Mouse (Mus musculus) limb, embryonic 14.5 days (tissue): ENCODE data around the gene Clcnkb. TPM values are rescaled to one million over a fixed set of nuclear protein-coding genes. Genes with fewer than 3 reads are reported as not detected.
A peak's percentile ranks its signal among the peaks of the same experiment; 100 is the strongest.

Source experiments
- ATAC-seq: fragments of 200-750 bp; cut with Nextera tagmentation; 2 replicates; pipeline ENCODE4 v1.8.0; 2017; ENCODE audit warnings: low read depth, moderate number of reproducible peaks, moderate TSS enrichment; ENCODE audit not compliant: low FRiP score
- DNase-seq: peaks from one replicate; pipeline ENCODE4 v3.0.0-alpha.2; 2015; ENCODE audit warnings: low spot score
- H3K27ac ChIP-seq: fragments of 300-500 bp; sonication (generic); replicated peaks from 2 replicates; pipeline ENCODE4 v1.5.1; 2014; ENCODE audit warnings: low read depth, mild to moderate bottlenecking, low read length, moderate library complexity, mixed read lengths
- H3K27me3 ChIP-seq: fragments of 300-500 bp; sonication (generic); 2 replicates; pipeline ENCODE4 v1.6.1; 2014; ENCODE audit warnings: low read length, mixed read lengths; ENCODE audit not compliant: control insufficient read depth, insufficient read depth
- H3K36me3 ChIP-seq: fragments of 300-500 bp; sonication (generic); 2 replicates; pipeline ENCODE4 v1.6.1; 2014; ENCODE audit warnings: mild to moderate bottlenecking, low read length, moderate library complexity, mixed read lengths; ENCODE audit not compliant: control insufficient read depth, insufficient read depth
- H3K4me1 ChIP-seq: fragments of 300-500 bp; sonication (generic); 2 replicates; pipeline ENCODE4 v1.6.1; 2014; ENCODE audit warnings: antibody characterized with exemption, low read length, mixed read lengths; ENCODE audit not compliant: control insufficient read depth, insufficient read depth
- H3K4me2 ChIP-seq: fragments of 300-500 bp; sonication (generic); replicated peaks from 2 replicates; pipeline ENCODE4 v1.6.1; 2014; ENCODE audit warnings: low read depth, mild to moderate bottlenecking, low read length, moderate library complexity; ENCODE audit not compliant: severe bottlenecking
- H3K4me3 ChIP-seq: fragments of 300-500 bp; sonication (generic); replicated peaks from 2 replicates; pipeline ENCODE4 v1.5.1; 2014; ENCODE audit warnings: low read length
- H3K9ac ChIP-seq: fragments of 300-500 bp; sonication (generic); 2 replicates; pipeline ENCODE4 v1.6.1; 2014; ENCODE audit warnings: mild to moderate bottlenecking, low read depth, low read length, moderate library complexity; ENCODE audit not compliant: severe bottlenecking
- H3K9me3 ChIP-seq: fragments of 300-500 bp; sonication (generic); 2 replicates; pipeline ENCODE4 v1.6.1; 2016; ENCODE audit warnings: low read length; ENCODE audit not compliant: control insufficient read depth
- POLR2A ChIP-seq: fragments of 200-500 bp; IDR thresholded peaks from 2 replicates; pipeline ENCODE4 v1.8.0; 2012; ENCODE audit warnings: inconsistent platforms, mild to moderate bottlenecking, moderate library complexity, borderline replicate concordance; ENCODE audit not compliant: insufficient read depth, insufficient read length; ENCODE audit errors: extremely low read depth
- WGBS: fragments of 180-500 bp; shearing (Covaris S2); extraction: QIAGEN DNeasy Blood & Tissue Kit; methylation state at CpG from one replicate; pipeline ENCODE4 v1.1.7; 2014; 5-methylcytosine and 5-hydroxymethylcytosine counted together
- polyA plus RNA-seq, 2 experiments: library from polyadenylated mRNA; depleted of rRNA in 1 of 2; stranded (reverse) in 1 of 2; unstranded in 1 of 2; fragments of >200 nt; fragmentation: Nextera tagmentation in 1 of 2; extraction: Ambion mirVana in 1 of 2; gene quantifications; 2 replicates each; pipeline versions ENCODE4 v1.2.1 to v1.2.3; 2012 to 2014

The Clcnkb gene
- polyA plus RNA-seq, 2 experiments = 0.21 TPM; not detected in 1

DNA sequence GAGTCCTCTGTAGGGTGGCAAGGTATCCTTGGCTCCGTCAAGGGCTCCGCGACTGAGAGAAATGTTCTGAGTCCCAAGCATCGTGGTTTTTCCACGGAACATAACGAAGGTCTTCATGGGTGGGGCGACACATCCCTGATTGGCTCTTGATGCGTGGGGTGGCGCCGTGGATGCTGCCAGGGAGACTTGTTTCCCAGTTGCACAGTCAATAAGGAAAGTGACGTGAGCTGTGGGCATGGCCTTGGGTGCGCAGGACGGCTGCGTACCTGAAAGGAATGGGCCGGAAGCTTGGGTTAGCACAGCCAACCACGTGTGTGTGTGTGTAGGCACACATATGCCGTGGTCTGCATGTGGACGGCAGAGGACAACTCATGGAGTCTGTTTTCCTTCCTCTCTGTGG lies 17.4 kb upstream of the Clcnkb start:
- ATAC-seq (no peak), DNase-seq (no peak)
- WGBS = 85% methylated on average over 18 of the region's 18 CpGs
- Histone ChIP-seq H3K4me3 (no peak overlapping the region), H3K4me2 (no peak overlapping the region), H3K36me3 (no peaks in the 10 kb centered on the region), H3K4me1 (no peaks in the 10 kb centered on the region), H3K27me3 (no peaks in the 10 kb centered on the region), H3K9me3 (no peaks in the 10 kb centered on the region), H3K9ac (no peak overlapping the region), H3K27ac (no peak overlapping the region)
- no peak for TF ChIP-seq POLR2A

- TF ChIP-seq POLR2A = no peak
- no peak for DNase-seq
- Histone ChIP-seq H3K4me1 (no peaks in the 10 kb centered on the region), H3K4me3 (no peak overlapping the region), H3K4me2 (no peak overlapping the region), H3K9me3 (no peaks in the 10 kb centered on the region), H3K27me3 (no peaks in the 10 kb centered on the region), H3K36me3 (no peaks in the 10 kb centered on the region), H3K9ac (no peak overlapping the region), H3K27ac (no peak overlapping the region)
- WGBS = 50% methylated on average over 14 of the region's 14 CpGs
- ATAC-seq = no peak
These were observed 16.9 kb upstream of the Clcnkb start for GRCm38 (mm10) chr4:141432666-141433065.

DNA sequence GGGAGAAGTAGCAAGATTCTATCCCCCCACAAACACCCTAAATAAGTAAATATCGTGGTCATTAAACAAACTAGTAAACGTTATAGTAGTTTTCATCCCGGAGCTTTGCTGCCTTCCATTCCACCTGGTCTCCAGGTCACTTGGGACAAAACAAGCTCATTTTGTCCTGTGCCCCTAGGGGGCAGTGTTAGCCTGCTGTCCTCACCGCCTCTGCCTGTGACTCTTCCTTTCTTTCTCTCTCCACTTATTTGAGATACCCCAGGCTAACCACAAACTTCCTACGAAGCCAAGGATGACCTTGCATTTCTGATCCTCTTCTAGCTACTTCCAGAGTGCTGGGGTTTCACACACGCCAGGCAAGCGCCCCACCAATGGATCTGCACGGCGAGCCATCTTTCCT lies 15.2 kb upstream of the Clcnkb start:
- no peak overlapping the region for H3K4me3 ChIP-seq
- no peaks in the 10 kb centered on the region for H3K9me3 ChIP-seq
- DNase-seq = peak; percentile 62
- no peak overlapping the region for H3K4me2 ChIP-seq
- no peaks in the 10 kb centered on the region for H3K36me3 ChIP-seq
- WGBS = 40% methylated on average over 9 of the region's 9 CpGs
- H3K4me1 ChIP-seq = peaks cover 5% of the 10 kb centered on the region; the same call in 1 of the 2 replicates
- no peak overlapping the region for H3K9ac ChIP-seq
- TF ChIP-seq POLR2A = no peak
- H3K27ac ChIP-seq = no peak overlapping the region
- ATAC-seq = no peak
- H3K27me3 ChIP-seq = no peaks in the 10 kb centered on the region

GRCm38 (mm10) chr4:141429847-141430246 lies 14.0 kb upstream of the Clcnkb start:
- Histone ChIP-seq H3K9ac (no peak overlapping the region), H3K27me3 (no peaks in the 10 kb centered on the region), H3K27ac (no peak overlapping the region), H3K4me1 (peaks cover 16% of the 10 kb centered on the region), H3K4me3 (no peak overlapping the region), H3K9me3 (no peaks in the 10 kb centered on the region), H3K4me2 (no peak overlapping the region), H3K36me3 (no peaks in the 10 kb centered on the region)
- no peak for TF ChIP-seq POLR2A
- no peak for DNase-seq
- 60% methylated on average over 9 of the region's 9 CpGs for WGBS
- ATAC-seq = no peak

DNA sequence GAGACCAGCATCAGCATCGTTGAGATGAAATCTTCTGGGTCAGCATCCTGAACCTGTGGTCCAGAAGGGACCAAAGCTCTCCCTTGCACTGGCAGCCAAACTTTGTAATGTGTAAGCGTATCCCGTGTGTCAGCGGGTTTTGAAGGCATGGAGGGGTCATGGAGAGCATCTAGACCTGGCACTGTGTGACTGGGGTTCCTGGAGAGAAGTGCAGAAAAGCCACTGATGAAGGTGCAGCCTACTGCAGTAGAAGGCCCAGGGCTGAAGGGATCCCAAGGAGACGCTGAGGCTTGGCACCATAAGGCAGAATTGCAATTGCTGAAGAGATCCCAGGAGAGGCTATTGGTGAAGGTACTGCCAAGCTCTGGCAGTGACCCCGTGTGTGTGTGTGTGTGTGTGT lies 13.6 kb upstream of the Clcnkb start:
- H3K36me3 ChIP-seq = no peaks in the 10 kb centered on the region
- ATAC-seq (no peak), DNase-seq (no peak)
- H3K27me3 ChIP-seq = no peaks in the 10 kb centered on the region
- no peaks in the 10 kb centered on the region for H3K9me3 ChIP-seq
- no peak overlapping the region for H3K9ac ChIP-seq
- H3K4me1 ChIP-seq = peaks cover 18% of the 10 kb centered on the region
- 79% methylated on average over 6 of the region's 6 CpGs for WGBS
- H3K27ac ChIP-seq = no peak overlapping the region
- TF ChIP-seq POLR2A = no peak
- no peak overlapping the region for H3K4me3 ChIP-seq
- no peak overlapping the region for H3K4me2 ChIP-seq

- Histone ChIP-seq H3K9me3 (no peaks in the 10 kb centered on the region), H3K4me2 (no peak overlapping the region), H3K4me1 (peaks cover 18% of the 10 kb centered on the region), H3K4me3 (no peak overlapping the region), H3K9ac (no peak overlapping the region), H3K36me3 (no peaks in the 10 kb centered on the region), H3K27me3 (no peaks in the 10 kb centered on the region), H3K27ac (no peak overlapping the region)
- WGBS = 84% methylated on average over 13 of the region's 13 CpGs
- TF ChIP-seq POLR2A = no peak
- DNase-seq (no peak), ATAC-seq (no peak)
These were observed 12.1 kb upstream of the Clcnkb start for GRCm38 (mm10) chr4:141427921-141428320.
